Mouse (Mus musculus) thymus, adult 18-20 months (tissue): Measurements from ENCODE around the gene 2210418O10Rik.
"Not testable (repeated sequence)": the region's sequence is repeated elsewhere in the genome, so short reads cannot be mapped to it uniquely, and the experiment has no call there.

Experiments used
- DNase-seq, 2 experiments: peaks; one replicate each; pipeline ENCODE4 v3.0.0; 2022; ENCODE audit warnings: mixed read lengths in 2 of 2

2210418O10Rik gene

DNA sequence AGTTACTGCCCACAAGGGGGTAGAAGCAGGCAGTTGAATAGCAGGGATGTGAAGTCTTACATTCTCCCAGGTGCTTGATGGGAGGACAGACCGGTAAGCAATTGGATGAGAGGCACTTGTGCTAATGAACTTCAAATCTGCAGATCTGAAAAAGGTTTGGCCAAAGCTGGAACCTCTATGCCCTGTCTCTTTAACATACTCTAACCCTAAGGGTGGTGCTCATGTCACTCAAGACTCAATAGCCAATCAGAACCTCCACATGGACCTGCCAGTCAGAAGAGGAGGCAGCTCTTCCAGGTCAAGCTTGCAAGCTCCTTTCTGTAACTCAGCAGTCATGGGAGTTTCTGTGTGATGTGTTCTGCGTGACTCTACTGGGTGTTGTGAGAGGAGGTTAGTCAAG lies at the start of gene 2210418O10Rik:
Gene 2210418O10Rik, plus strand, starts transcription at position 301 of the 400 bp plus-strand sequence.
- not testable (repeated sequence) for DNase-seq

DNA sequence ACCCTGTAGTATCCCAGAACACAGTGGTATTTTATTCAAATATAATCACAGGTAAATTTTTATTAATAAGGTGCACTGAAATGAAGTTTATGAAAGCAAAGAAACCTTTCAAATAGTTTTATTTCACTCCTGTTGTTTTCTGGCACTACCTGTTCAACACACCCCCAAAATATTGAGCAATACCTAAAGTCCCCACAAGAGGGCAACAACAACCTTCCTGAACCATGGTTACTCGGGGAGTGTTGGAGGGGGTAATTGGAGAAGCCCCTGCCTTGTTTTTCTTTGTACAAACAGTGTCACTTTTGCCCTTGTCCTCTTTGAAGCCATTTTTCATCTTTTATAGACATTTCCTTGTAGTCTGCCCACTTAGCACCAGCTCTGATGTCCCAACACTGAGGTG lies 22.1 kb downstream of the 2210418O10Rik start:
- DNase-seq = not testable (repeated sequence)
